ENCODE assay signal across 12 mouse cellular contexts in genomic region chr13:16343280-16343945, GRCm38 (mm10).
DNase-seq lines count a peak whose midpoint lies in the region; ATAC-seq lines count a peak whose summit lies in the region.
"Had no signal": no experiment of that assay in that cellular context is flagged by ENCODE, and none has a peak within 500 bp of the region (broad histone marks: within the 10 kb centered on the region; RNA-seq: fewer than 3 reads in every experiment).

No protein-coding gene starts in this region.

- 62% methylated on average over 4 of the region's 4 CpGs for WGBS in intestine, embryonic 15.5 days

- no peaks in the 10 kb centered on the region for H3K9me3 ChIP-seq in intestine, embryonic 15.5 days
- H3K9me3 ChIP-seq: limb, embryonic 13.5 days; midbrain, embryonic 10.5 days had no signal

- H3K4me3 ChIP-seq in intestine, embryonic 15.5 days (replicated peaks): no peak overlapping the region
- H3K4me3 ChIP-seq: limb, embryonic 13.5 days; midbrain, embryonic 10.5 days had no signal

- no peaks in the 10 kb centered on the region for H3K36me3 ChIP-seq in intestine, embryonic 15.5 days
- H3K36me3 ChIP-seq: limb, embryonic 13.5 days; midbrain, embryonic 10.5 days had no signal

- peak; percentile 31; the same call in 1 of the 2 replicates for ATAC-seq in frontal cortex, adult (ENCODE audit: low TSS enrichment)
- peak; percentile 47; the same call in 1 of the 2 replicates for ATAC-seq in intestine, embryonic 15.5 days

- H3K27ac ChIP-seq in intestine, embryonic 15.5 days: no peak overlapping the region
- H3K27ac ChIP-seq: limb, embryonic 13.5 days; midbrain, embryonic 10.5 days had no signal

- no peaks in the 10 kb centered on the region for H3K27me3 ChIP-seq in intestine, embryonic 15.5 days (replicated peaks)
- H3K27me3 ChIP-seq: limb, embryonic 13.5 days had no signal

- no peak for DNase-seq in frontal cortex, postnatal 36 days (ENCODE audit: low spot score in 2 of 2)
- DNase-seq in kidney, postnatal 36 days: peak; percentile 0 to 10
- no peak for DNase-seq in kidney, adult 9 months
- peak; percentile 2 to 3 for DNase-seq in adrenal gland, postnatal 36 days
- DNase-seq in right cerebral cortex, postnatal 4 days: no peak
- no peak for DNase-seq in spleen, postnatal 10 days (ENCODE audit: low spot score in 2 of 2)
- DNase-seq: layer of hippocampus, adult 9-11 months; right cerebral cortex, postnatal 14 days had no signal

- H3K9ac ChIP-seq in intestine, embryonic 15.5 days: no peak overlapping the region
- H3K9ac ChIP-seq: limb, embryonic 13.5 days had no signal

- H3K4me1 ChIP-seq in intestine, embryonic 15.5 days (replicated peaks): no peaks in the 10 kb centered on the region
- H3K4me1 ChIP-seq: limb, embryonic 13.5 days; midbrain, embryonic 10.5 days had no signal

- no peak overlapping the region for H3K4me2 ChIP-seq in intestine, embryonic 15.5 days (replicated peaks)
- H3K4me2 ChIP-seq: limb, embryonic 13.5 days had no signal

Comparison
In these comparisons a context has a peak if more than half of its experiments do, and no peak if none do; other contexts are left out.
1. DNase-seq: peak in kidney, postnatal 36 days (2 of 2) and adrenal gland, postnatal 36 days (2 of 2); none in frontal cortex, postnatal 36 days (0 of 2), kidney, adult 9 months (single experiment), right cerebral cortex, postnatal 4 days (single experiment) and spleen, postnatal 10 days (0 of 2).